8 mouse cellular contexts compared by ENCODE assay signal in the genomic region with DNA sequence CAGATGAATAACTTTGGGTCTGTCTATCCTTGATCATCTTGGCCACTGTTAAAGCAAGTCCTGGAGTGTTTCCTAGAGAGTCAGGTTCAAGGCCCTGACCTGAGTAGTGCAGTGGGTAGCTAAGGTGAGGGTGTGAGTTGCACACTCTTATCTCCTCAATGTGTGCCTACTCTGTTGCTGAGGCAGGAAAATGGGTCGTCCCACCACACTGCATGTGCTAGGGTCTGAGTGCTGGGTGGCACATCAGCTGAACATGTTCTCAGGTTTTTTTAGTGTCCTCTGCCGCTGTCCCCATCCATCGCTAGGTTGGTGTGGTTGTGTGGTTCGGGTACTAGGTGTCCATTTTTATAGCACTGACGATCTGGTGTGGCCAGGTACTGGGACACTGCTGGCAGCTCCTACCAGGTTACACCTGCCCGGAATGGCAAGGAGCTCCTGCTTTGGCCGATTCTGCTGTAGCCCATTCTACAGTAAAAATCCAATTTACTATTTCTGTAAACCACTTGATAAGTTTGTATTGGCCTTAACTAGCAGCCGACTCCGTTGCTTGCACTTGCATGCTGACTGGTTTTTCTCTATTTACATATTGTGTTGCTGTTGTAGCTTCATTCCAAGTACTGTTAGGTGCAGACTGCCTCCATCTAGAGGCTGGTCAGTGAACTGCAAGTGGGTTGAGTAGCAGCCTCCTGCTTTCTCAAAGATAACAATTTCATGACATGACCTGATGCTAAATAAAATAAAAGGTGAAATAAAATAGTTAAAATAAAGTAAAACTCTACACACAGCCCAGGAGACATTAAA.
DNase-seq lines count a peak whose midpoint lies in the region; ATAC-seq lines count a peak whose summit lies in the region.

No protein-coding gene starts in this region.

- peaks cover 2% of the 10 kb centered on the region; the same call in 1 of the 2 replicates for H3K4me1 ChIP-seq in forebrain, embryonic 15.5 days
- no peaks in the 10 kb centered on the region for H3K4me1 ChIP-seq in intestine, embryonic 14.5 days (replicated peaks; ENCODE audit: control insufficient read depth, insufficient read depth, low read length)
- H3K4me1 ChIP-seq in midbrain, embryonic 14.5 days (ENCODE audit: control insufficient read depth, insufficient read depth, low read length) = no peaks in the 10 kb centered on the region

- no peak overlapping the region for H3K27ac ChIP-seq in forebrain, embryonic 15.5 days (replicated peaks)
- no peak overlapping the region for H3K27ac ChIP-seq in intestine, embryonic 14.5 days (ENCODE audit: low read depth)
- H3K27ac ChIP-seq in midbrain, embryonic 14.5 days (replicated peaks; ENCODE audit: low read depth, low read length) = no peak overlapping the region

- ATAC-seq in forebrain, embryonic 15.5 days (replicated peaks) = peak; percentile 79
- ATAC-seq in intestine, embryonic 14.5 days (replicated peaks; ENCODE audit: low FRiP score, low TSS enrichment, low read depth) = no peak
- ATAC-seq in midbrain, embryonic 14.5 days (ENCODE audit: low FRiP score, low TSS enrichment) = peak; percentile 35; the same call in 1 of the 2 replicates

- no peak overlapping the region for H3K4me2 ChIP-seq in forebrain, embryonic 15.5 days (replicated peaks)
- H3K4me2 ChIP-seq in intestine, embryonic 14.5 days (ENCODE audit: low read length) = no peak overlapping the region
- H3K4me2 ChIP-seq in midbrain, embryonic 14.5 days (ENCODE audit: low read length) = no peak overlapping the region

- H3K9ac ChIP-seq in forebrain, embryonic 15.5 days (replicated peaks) = no peak overlapping the region
- no peak overlapping the region for H3K9ac ChIP-seq in intestine, embryonic 14.5 days (ENCODE audit: low read length)
- H3K9ac ChIP-seq in midbrain, embryonic 14.5 days (replicated peaks; ENCODE audit: low read length) = no peak overlapping the region

- peak; percentile 74 for DNase-seq in gastrocnemius, adult 18-20 months (ENCODE audit: low spot score)
- DNase-seq in gastrocnemius, postnatal 25 days = no peak
- peak; percentile 14 for DNase-seq in c-Kit-positive CD71-positive TER-119-positive erythroid progenitor cells, embryonic 14.5 days (ENCODE audit: low spot score)
- peak; percentile 77 for DNase-seq in intestine, embryonic 14.5 days (ENCODE audit: low spot score)
- DNase-seq in left cerebral cortex, adult 8-10 months (ENCODE audit: low spot score in 2 of 2) = peak; percentile 22 to 34
- peak; percentile 86 for DNase-seq in midbrain, embryonic 14.5 days
- DNase-seq in thymus, postnatal 14 days = peak; percentile 15

- WGBS in forebrain, embryonic 15.5 days = 67% methylated on average over 9 of the region's 9 CpGs
- 62% methylated on average over 9 of the region's 9 CpGs for WGBS in intestine, embryonic 14.5 days
- WGBS in midbrain, embryonic 14.5 days = 67% methylated on average over 9 of the region's 9 CpGs

- no peaks in the 10 kb centered on the region for H3K36me3 ChIP-seq in forebrain, embryonic 15.5 days
- no peaks in the 10 kb centered on the region for H3K36me3 ChIP-seq in intestine, embryonic 14.5 days (ENCODE audit: control insufficient read depth, insufficient read depth, low read length)
- H3K36me3 ChIP-seq in midbrain, embryonic 14.5 days (ENCODE audit: control insufficient read depth, insufficient read depth, low read length) = no peaks in the 10 kb centered on the region

- H3K4me3 ChIP-seq in forebrain, embryonic 15.5 days = no peak overlapping the region
- H3K4me3 ChIP-seq in intestine, embryonic 14.5 days (ENCODE audit: low read depth, low read length) = no peak overlapping the region
- H3K4me3 ChIP-seq in midbrain, embryonic 14.5 days (replicated peaks; ENCODE audit: low read depth, low read length) = no peak overlapping the region

- no peaks in the 10 kb centered on the region for H3K9me3 ChIP-seq in forebrain, embryonic 15.5 days
- H3K9me3 ChIP-seq in intestine, embryonic 14.5 days (ENCODE audit: control insufficient read depth, low read length) = no peaks in the 10 kb centered on the region
- no peaks in the 10 kb centered on the region for H3K9me3 ChIP-seq in midbrain, embryonic 14.5 days (ENCODE audit: control insufficient read depth, low read length)

- no peaks in the 10 kb centered on the region for H3K27me3 ChIP-seq in forebrain, embryonic 15.5 days
- no peaks in the 10 kb centered on the region for H3K27me3 ChIP-seq in intestine, embryonic 14.5 days (replicated peaks; ENCODE audit: control insufficient read depth, insufficient read depth, low read length)
- no peaks in the 10 kb centered on the region for H3K27me3 ChIP-seq in midbrain, embryonic 14.5 days (ENCODE audit: control insufficient read depth, insufficient read depth, low read length)
